Mouse (Mus musculus) cerebellum, adult 2 months (tissue): ENCODE measurements around the gene Epha4.

Experiments
- CTCF ChIP-seq: fragments of 200-500 bp; IDR thresholded peaks from 2 replicates; pipeline ENCODE4 v1.5.1; 2011; ENCODE audit warnings: low read depth, mild to moderate bottlenecking, control low read depth, low read length, moderate library complexity, borderline replicate concordance; ENCODE audit not compliant: insufficient read depth
- POLR2A ChIP-seq: fragments of 200-500 bp; IDR thresholded peaks from 2 replicates; pipeline ENCODE4 v1.6.1; 2011; ENCODE audit warnings: low read length, control low read depth, borderline replicate concordance; ENCODE audit not compliant: insufficient read depth

- TF ChIP-seq CTCF (no peak), POLR2A (no peak)
Observed at GRCm38 (mm10) chr1:77523354-77523753, 8.5 kb upstream of the Epha4 start.
